Mouse (Mus musculus) heart, postnatal 14 days (tissue): ENCODE measurements at regions not wholly inside any gene's neighbourhood (a gene's known extent, or its start where the extent isn't known, plus 50 kb on each side); places are given as distances from the start of the nearest gene placed in this dataset.
A peak's percentile ranks its signal among the peaks of the same experiment; 100 is the strongest.

Source experiments
- DNase-seq, 2 experiments: peaks; one replicate each; pipeline ENCODE4 v3.0.0; 2021 to 2022
- intact Hi-C: fragments of 180-260 bp; cut with DNase I; formaldehyde crosslinking; loops from one replicate; pipeline ENCODE4 v1.15.1; 2025

GRCm38 (mm10) chr9:43972290-43972689 lies 70.9 kb upstream of the Thy1 start:
- intact Hi-C loops: loop anchor here (2.0 to 5.0 kb wide), 2 partner anchors 230 to 633 kb away; partner anchors contain the start of gene Nectin1
- DNase-seq: peak; percentile 62 to 84

DNA sequence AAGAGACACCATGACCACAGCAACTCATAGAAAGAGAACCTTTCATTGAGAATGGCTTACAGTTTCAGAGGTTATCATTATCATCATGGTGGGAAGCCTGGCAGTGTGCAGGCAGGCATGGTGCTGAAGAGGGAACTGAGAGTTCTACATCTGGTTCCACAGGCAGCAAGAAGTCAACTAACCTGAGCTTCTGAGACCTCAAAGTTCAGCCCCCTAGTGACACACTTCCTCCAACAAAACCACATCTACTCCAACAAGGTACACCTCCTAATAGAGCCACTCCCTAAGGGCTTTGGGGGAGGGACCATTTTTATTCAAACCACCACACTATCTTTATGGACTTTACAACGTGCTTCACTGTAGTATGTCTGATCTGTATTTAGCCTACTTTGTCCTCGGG lies 67.8 kb upstream of the Thy1 start:
- intact Hi-C loops: no loop called here
- DNase-seq: no peak

DNA sequence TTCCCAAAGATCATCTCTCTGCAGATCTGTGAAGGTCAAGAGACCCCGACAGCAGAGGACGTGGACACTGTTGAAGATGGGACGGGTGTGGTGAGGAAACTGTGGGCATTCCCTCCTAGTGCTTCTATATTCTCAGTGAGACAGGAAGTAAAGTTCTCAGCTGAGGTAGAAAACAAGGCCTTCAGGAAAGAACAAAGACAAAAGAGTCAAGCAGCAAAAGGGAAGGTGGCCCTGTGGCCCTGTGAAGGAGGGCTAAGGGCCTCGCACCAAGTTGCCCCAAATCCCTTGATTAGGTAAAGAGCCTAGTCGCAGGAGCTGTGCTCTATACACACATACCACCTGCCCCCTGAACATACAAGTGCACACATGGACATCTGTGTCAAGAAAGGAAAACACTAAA lies 66.8 kb upstream of the Thy1 start:
- intact Hi-C loops: no loop called here
- DNase-seq: no peak

- DNase-seq: no peak
- intact Hi-C loops: no loop called here
These were observed 65.4 kb upstream of the Thy1 start for GRCm38 (mm10) chr9:43977773-43978172.

DNA sequence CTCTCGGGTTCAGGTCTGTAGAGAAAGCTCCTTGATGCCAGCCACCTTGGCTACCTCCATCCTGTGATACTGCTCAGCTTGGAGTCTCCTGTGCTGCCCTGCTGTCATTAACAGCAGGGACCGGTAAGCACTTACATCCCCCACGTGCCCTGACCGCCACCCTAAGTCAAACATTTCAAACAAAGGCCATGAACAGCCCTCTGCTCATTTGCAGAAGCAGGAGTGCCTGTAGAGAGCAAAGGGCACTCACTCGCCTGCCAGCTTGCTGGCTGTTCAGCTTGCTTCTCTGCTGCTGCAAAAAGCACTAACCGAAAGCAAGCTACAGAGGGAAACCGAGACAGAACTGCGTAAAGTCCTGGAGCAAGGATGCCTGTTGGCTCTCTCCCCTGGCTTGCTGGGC lies 61.8 kb upstream of the Thy1 start:
- intact Hi-C loops: loop anchor here (5.0 to 10.0 kb wide), 3 partner anchors 126 to 403 kb away; partner anchors contain the start of genes C1qtnf5 and Cbl
- DNase-seq: no peak

DNA sequence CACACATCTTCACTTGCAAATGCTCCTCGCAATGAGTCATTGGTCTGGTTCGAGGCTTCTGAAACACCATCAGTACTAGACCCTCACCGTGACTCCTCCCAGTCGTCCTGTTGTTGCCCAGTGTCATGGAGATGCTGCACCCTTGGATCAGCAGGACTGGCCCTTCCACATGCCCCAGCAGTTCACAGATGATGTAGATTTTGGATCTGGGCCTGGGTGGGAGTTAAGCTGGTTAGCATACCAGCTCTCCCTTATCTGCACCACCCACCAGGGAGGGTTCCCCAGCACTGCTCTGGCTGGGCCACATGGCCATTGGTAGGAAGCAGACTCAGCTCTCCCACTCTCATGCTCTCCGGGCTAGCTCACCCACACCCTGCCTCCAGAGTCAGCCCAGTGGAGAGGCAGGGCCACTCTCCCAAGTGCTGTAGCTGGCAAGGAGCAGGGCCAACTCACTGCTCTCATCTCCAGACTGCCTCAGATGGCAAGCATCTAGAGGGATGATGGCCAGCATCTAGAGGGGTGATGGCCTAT lies 60.8 kb upstream of the Thy1 start:
- intact Hi-C loops: loop anchor here (5.0 to 10.0 kb wide), 3 partner anchors 125 to 402 kb away; partner anchors contain the start of genes C1qtnf5 and Cbl

DNA sequence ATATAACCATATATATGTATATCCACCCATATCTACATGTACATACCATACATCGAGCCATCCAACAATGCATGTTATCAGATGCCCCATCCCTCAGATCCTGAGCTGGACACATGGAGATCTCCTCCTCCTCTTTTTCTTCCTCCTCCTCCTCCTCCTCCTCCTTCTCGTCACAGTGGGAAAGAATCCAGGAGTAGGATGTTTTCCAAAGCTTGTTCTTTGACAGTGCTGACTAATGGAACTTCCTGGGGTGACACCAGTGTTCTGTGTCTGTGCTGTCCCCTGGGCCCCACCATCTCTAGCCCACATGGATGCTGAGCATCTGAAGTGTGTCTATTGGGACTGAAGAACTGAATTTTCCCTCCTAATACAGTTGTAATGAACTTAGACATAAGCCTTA lies 60.0 kb upstream of the Thy1 start:
- intact Hi-C loops: loop anchor here (5.0 to 10.0 kb wide), 3 partner anchors 124 to 402 kb away; partner anchors contain the start of genes C1qtnf5 and Cbl
- no peak for DNase-seq

More for the DNA sequence above, 60.8 kb upstream of the Thy1 start:
- no peak for DNase-seq

GRCm38 (mm10) chr9:43984181-43985062 lies 58.8 kb upstream of the Thy1 start:
- peak; percentile 87 to 94 for DNase-seq
- intact Hi-C loops: loop anchor here (2.0 to 10.0 kb wide), 5 partner anchors 78 to 400 kb away; partner anchors contain the start of genes C1qtnf5 and Cbl

DNA sequence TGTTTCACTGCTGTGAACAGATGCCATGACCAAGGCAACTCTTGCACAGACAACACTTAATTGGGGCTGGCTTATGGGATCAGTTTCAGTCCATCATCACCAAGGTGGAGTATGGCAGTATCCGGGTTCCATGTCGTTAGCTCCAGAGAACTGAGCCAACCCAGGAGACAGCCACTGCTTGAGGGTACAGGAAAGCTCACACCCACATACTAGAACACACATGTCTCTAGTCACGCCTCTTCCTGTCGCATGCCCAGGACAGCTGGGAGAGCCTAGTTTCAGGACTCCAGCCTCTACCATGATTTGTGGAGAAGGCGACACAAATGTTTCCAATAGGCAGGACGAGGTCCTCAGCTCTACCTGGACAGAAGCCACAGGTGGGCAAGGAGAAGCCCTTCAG lies 55.2 kb upstream of the Thy1 start:
- DNase-seq: no peak
- intact Hi-C loops: loop anchor here (5.0 to 10.0 kb wide), 3 partner anchors 134 to 397 kb away; partner anchors contain the start of gene Cbl

- peak; percentile 28 to 44 for DNase-seq
- intact Hi-C loops: loop anchor here (5.0 to 10.0 kb wide), 3 partner anchors 133 to 396 kb away; partner anchors contain the start of gene Cbl
These were observed 54.0 kb upstream of the Thy1 start for GRCm38 (mm10) chr9:43988981-43989860.

DNA sequence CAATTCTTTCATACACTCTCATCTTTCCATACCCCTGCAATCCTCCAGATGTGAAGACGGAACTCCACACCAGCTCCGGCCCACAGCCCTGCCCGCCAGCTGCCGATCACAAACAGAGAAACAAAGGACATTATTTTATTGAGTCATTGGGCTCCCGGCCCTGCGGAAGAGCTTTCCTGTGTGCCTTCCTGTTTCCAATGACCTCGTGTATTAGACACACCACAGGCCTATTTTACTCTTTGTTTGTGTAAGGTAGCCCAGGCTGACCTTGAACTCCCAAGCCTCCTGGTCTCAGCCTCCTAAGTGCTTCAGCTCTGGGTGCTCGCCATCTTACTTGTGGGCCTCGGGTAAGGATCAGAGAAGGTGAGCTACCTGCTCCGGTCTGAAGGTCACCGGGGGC lies 53.1 kb upstream of the Thy1 start:
- intact Hi-C loops: no loop called here
- no peak for DNase-seq

DNA sequence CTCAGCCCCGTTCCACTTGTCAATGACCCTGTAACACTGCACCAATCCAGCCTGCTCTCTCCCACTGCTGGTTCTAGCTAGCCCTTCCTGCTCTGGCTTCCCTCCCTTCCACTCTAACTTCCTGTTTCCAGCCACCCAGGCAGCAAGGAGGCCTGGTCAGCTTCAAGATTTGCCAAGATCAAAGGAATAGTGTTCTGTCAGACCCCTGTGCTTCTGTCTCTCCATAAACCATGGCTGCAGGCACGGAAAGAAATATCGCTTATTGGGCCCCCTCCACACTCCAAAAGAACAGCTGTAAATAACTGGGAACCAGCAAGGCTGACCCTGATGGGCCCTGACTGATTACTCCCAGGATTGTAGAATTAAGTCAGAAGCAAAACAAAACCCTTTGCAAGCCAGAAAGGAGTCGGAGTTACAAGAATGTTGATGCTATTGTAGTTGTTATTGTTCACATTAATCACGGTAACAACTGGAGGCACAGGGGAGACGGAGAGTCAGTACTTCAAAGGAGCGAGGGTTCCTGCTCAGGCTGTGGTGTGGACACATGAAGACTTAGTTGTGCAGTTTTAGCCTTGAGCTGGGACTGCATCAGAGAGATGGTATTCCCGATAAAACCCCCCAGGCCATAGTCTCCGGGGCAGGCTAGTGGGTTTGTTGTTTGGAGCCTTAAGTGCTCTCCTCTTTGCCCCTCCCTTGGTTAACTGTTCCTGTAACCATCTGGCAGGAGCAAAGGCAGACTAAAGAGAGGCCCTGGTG lies 49.8 kb upstream of the Thy1 start:
- DNase-seq: no peak
- intact Hi-C loops: no loop called here
